Mouse (Mus musculus): Measurements from ENCODE around the gene Uqcrc2.
A peak's percentile ranks its signal among the peaks of the same experiment; 100 is the strongest.

The Uqcrc2 gene

DNA sequence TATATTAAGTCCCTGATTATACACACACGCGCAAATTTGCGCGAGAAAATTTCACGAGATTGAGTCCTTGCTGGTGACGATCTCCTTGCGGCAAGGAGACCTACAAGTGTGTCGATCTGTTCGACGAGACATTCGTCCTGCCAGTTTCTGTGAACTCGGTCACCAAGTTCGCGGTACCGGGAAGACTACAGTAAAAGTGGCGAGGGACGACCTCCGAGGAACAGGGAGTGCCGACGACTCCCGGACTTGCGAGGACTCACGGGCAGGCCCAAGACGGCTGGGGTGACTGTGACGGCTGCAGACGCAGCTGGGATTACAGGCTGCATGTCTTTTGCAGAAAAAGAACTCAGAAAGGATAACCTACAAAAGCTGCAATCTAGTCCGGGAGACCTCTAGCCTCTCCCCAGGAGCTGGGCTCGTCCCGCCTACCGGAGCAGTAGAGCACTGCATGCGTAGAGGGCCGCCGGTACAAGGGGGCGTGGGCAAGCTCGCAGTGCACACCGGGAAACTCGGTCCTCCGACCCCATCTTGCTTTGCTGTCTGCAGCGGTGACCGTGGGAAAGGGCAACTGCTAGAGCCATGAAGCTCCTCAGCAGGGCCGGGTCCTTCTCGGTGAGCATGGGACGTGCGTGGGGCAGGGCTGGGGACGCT is at the start of gene Uqcrc2:
TSS of gene Uqcrc2 (plus strand) at position 466 of the 651 bp plus-strand sequence.
- DNase-seq (ENCODE audit: low spot score in 2 of 2): peak; percentile 84 to 85

GRCm38 (mm10) chr7:120597203-120597743 is 37.7 kb upstream of the Uqcrc2 start:
- no peak for DNase-seq (ENCODE audit: low spot score in 2 of 2)

GRCm38 (mm10) chr7:120597744-120598243 is 37.2 kb upstream of the Uqcrc2 start:
- DNase-seq (ENCODE audit: low spot score in 2 of 2): no peak

GRCm38 (mm10) chr7:120598355-120598754 is 36.6 kb upstream of the Uqcrc2 start:
- DNase-seq (ENCODE audit: low spot score in 2 of 2): no peak

GRCm38 (mm10) chr7:120620075-120620771 is 14.8 kb upstream of the Uqcrc2 start:
- no peak for DNase-seq (ENCODE audit: low spot score in 2 of 2)

GRCm38 (mm10) chr7:120620841-120621240 is 14.1 kb upstream of the Uqcrc2 start:
- no peak for DNase-seq (ENCODE audit: low spot score in 2 of 2)

DNA sequence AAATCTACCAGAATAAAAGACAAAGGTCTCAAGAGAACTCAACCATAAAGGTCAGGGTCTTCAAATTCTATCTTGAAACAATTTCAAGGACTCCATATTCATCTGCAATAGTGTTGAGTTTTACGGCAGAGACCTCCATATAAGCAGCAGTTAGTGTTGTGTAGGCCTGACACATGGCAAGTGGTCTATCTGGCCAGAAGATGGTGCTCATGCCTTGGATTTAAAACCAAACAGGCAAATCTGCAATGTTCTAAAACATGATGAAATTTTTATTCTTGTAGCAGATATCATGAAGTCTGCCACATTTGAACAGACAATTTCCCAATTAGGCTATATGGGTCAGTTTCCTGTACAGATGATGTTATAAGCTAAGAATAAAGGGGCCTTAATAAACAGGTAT is 2.5 kb upstream of the Uqcrc2 start:
- DNase-seq (ENCODE audit: low spot score in 2 of 2): peak in 1 of 2 experiments; percentile 21

DNA sequence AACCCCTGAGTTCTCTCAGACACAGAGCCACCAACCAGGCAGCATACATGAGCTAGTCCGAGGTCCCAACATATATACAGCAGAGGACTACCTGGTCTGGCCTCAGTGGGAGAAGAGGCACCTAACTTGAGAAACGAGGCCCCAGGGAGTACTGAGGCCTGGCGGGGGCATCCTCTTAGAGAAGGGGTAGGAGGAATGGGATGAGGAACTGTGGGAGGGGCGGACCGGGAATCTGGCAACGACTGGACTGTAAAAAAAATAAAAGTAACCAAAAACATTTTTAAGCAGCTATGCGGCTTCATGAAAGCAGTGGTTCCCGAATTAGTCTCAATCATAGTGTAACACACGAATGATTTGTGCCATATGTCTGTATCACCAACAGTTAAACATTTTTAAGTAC is 675 bp upstream of the Uqcrc2 start:
- no peak for DNase-seq (ENCODE audit: low spot score in 2 of 2)

- DNase-seq (ENCODE audit: low spot score in 2 of 2): no peak
These were observed 396 bp downstream of the Uqcrc2 start for GRCm38 (mm10) chr7:120635362-120635781.

DNA sequence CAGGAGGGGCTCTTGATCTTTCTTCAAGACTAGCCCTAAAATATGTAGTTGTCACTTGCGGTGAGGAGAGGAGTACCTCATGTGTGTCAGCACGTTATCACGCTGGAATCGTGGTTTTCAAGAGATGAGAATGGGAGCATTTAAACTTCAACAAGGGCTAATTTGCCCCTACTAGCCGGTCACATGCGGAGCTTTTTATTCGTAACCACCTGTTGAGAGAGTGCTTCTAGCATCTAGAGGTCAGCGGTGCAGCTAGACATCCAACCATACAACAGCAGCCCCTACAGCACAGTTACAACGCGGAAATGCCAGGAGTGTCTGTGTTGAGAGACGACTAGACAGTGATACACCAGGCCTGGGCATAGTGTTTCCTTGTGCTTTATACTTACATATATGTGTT is 845 bp downstream of the Uqcrc2 start:
- DNase-seq (ENCODE audit: low spot score in 2 of 2): peak in 1 of 2 experiments; percentile 2

- DNase-seq (ENCODE audit: low spot score in 2 of 2): no peak
These were observed 8.2 kb downstream of the Uqcrc2 start for GRCm38 (mm10) chr7:120643217-120643616.

GRCm38 (mm10) chr7:120647849-120648248 is 12.9 kb downstream of the Uqcrc2 start:
- DNase-seq (ENCODE audit: low spot score in 2 of 2): no peak

GRCm38 (mm10) chr7:120662079-120662478 is 27.1 kb downstream of the Uqcrc2 start:
- peak; percentile 56 to 59 for DNase-seq (ENCODE audit: low spot score in 2 of 2)

DNA sequence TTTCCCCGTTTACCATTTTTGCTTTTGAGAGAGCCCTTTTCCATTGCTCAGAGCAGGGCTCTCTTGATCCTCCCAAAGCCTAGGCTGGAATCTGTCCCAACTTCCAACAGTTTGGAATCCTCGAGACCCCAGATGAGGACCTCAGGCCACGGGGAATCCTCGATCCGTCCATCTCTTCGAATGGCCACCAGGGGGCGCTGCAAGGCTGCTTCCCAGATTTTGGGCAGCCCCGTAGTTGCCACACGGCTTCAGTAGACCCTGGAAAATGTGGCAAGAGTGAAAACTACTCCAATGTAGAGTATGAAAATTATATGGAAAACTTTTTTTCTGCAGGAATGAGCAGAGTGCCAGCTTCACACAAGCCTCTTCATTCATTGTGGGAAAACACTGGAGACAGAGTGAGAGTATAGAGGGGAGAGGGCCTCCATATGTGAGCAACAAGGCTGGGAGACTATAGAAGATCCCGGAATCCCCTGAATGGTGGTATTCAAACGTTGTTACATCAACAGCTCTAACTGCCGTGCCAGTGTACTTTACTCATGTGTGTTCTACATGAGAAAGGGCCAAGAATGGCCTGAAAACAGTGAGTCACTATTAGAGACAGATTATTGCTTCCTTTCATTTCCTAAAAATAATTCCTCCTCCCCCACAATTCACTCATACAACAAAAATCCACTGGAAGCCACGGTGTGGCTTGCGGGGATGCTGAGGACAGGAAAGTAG is 35.3 kb downstream of the Uqcrc2 start, which contains the start of gene Pdzd9:
TSS of gene Pdzd9 (minus strand) at position 191 of the 723 bp plus-strand sequence.
- DNase-seq (ENCODE audit: low spot score in 2 of 2): peak; percentile 27 to 47

DNA sequence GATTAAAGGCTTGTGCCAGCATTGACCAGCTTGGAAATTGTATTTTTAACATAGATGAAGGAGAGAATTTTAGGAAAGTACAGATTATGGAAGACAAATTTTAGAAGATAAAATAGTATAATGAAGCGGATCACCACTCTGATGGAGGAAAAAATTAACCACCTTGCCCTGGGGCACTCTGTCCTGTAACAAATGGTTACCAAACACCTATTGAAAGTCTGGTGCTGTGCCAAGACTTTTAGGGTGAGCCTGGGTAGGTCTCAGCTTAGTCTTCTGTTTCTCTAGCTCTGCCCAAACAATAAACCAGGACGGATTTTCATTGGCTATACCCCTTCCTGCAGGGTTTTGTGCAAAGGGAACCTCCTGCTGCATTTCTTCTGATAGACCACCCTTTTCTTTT is 36.3 kb downstream of the Uqcrc2 start:
- DNase-seq (ENCODE audit: low spot score in 2 of 2): no peak

DNA sequence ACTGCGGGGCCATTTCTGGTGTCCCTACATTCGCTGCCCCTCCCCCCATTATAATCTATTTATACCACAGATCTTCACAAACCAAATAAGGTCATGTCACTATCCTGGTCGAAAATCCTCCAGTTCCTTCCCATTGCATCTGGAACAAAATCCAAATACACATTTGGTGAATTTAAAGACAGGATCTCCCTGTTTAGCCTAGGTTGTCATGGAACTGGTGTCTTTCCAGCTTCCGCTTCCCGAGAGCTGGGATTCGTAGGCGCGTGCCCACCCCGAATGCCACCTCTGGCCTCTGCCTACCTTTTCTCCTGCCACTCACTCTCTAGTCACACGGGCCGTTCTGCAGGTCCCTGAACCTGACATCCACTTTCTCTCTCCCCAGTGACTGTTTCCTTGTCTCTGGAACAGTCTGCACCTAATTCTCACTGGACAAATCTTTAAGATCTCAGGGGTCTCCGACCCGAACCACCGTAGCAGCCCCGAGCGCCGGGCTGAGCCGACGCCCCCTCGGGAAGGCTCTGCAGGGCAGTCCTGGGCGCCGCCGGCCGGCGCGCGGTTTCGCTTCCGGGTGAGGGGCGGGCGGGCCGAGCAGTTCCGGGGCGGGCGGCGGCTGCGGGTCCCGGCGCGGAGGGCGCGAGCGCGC is 42.1 kb downstream of the Uqcrc2 start, which contains the start of gene Mosmo:
TSS of gene Mosmo (plus strand) at position 618 of the 643 bp plus-strand sequence.
- peak; percentile 57 to 59 for DNase-seq (ENCODE audit: low spot score in 2 of 2)

- DNase-seq (ENCODE audit: low spot score in 2 of 2): peak; percentile 16 to 23
These were observed 43.0 kb downstream of the Uqcrc2 start for GRCm38 (mm10) chr7:120677764-120678531.

DNA sequence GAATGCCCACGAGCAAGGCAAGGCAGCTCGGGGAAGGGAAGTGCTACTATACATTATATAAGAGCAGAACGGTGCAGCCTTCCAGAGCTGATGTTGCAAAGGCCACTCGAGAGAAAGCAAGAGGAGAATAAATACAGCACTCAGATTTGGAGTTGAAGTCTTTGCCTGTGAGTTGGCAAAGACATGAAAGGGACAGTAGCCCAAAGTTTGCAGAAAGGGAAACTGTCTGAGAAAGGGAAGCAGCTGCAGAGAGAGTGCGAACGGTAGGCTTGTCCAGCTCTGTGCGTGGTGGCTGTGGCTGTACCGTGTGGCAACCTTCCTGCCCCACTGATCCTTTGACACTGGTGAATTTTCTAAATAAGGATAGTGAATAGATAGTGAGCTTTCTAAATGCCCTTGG is 44.0 kb downstream of the Uqcrc2 start:
- DNase-seq (ENCODE audit: low spot score in 2 of 2): no peak

GRCm38 (mm10) chr7:120682002-120682401 is 47.0 kb downstream of the Uqcrc2 start:
- no peak for DNase-seq (ENCODE audit: low spot score in 2 of 2)

DNA sequence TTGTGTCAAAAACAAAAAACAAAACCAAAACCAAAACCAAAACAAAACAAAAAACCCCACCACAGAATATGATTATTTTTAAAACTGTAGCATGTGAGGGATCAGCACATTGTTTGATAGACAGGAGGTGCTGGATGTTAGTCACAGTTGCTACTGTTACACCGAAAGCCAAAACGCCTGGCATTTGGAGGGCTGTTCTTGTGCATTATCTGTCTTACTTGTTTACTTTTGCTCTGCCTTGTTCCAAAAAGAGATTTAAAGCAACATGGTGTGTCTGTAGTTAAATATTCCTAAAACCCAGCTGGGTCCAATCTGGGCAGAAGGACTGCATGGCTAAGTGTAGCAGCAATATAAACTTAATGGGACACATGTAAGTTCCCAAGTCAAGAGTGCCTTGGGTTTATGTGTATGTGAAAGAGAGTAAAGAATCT is 49.8 kb downstream of the Uqcrc2 start:
- DNase-seq (ENCODE audit: low spot score in 2 of 2): no peak

- no peak for DNase-seq (ENCODE audit: low spot score in 2 of 2)
These were observed 50.3 kb downstream of the Uqcrc2 start for GRCm38 (mm10) chr7:120685227-120685626.
